Mouse (Mus musculus): ENCODE results near the gene Ccr3. TPM values are rescaled to one million over a fixed set of nuclear protein-coding genes. Genes with fewer than 3 reads are reported as not detected.
A peak's percentile ranks its signal among the peaks of the same experiment; 100 is the strongest.

Gene Ccr3
- total and polyA plus RNA-seq, 3 experiments: not detected

GRCm38 (mm10) chr9:124040932-124041331, 19.2 kb downstream of the Ccr3 start:
- peaks cover 11 to 18% of the 10 kb centered on the region in 2 experiments for H3K4me1 ChIP-seq (ENCODE audit: control insufficient read depth in 1 of 2, insufficient read depth in 2 of 2, low read length in 2 of 2)
- DNase-seq (ENCODE audit: low read depth, low spot score): no peak
- no peaks in the 10 kb centered on the region for H3K27me3 ChIP-seq (ENCODE audit: control insufficient read depth in 1 of 2, insufficient read depth in 2 of 2, low read length in 2 of 2)
- peaks cover 0 to 24% of the 10 kb centered on the region in 2 experiments; a peak in 2 of 4 replicates for H3K36me3 ChIP-seq (ENCODE audit: control insufficient read depth in 1 of 2, insufficient read depth in 2 of 2, low read length in 2 of 2)
- no peaks in the 10 kb centered on the region for H3K9me3 ChIP-seq (replicated peaks; ENCODE audit: insufficient read depth, low read length)
- no peaks in the 10 kb centered on the region for H3K79me2 ChIP-seq (ENCODE audit: control insufficient read depth, insufficient read depth, low read length, poor library complexity)
- no peak for TF ChIP-seq BHLHE40 (IDR thresholded peaks at IDR 0.05; ENCODE audit: borderline replicate concordance, low read depth, low read length)
- H3K27ac ChIP-seq (ENCODE audit: control insufficient read depth, low read depth, low read length): no peak overlapping the region
- H3K4me3 ChIP-seq (ENCODE audit: control insufficient read depth in 1 of 2, insufficient read depth in 1 of 2, low read depth in 2 of 2, low read length in 2 of 2): no peak overlapping the region
- H3K9ac ChIP-seq (ENCODE audit: control insufficient read depth, low read depth, low read length, poor library complexity, severe bottlenecking): no peak overlapping the region

- no peak for DNase-seq (ENCODE audit: low read depth, low spot score)
- peaks cover 0 to 9% of the 10 kb centered on the region in 2 experiments; a peak in 2 of 4 replicates for H3K36me3 ChIP-seq (ENCODE audit: control insufficient read depth in 1 of 2, insufficient read depth in 2 of 2, low read length in 2 of 2)
- no peaks in the 10 kb centered on the region for H3K79me2 ChIP-seq (ENCODE audit: control insufficient read depth, insufficient read depth, low read length, poor library complexity)
- no peak overlapping the region for H3K9ac ChIP-seq (ENCODE audit: control insufficient read depth, low read depth, low read length, poor library complexity, severe bottlenecking)
- no peaks in the 10 kb centered on the region for H3K27me3 ChIP-seq (ENCODE audit: control insufficient read depth in 1 of 2, insufficient read depth in 2 of 2, low read length in 2 of 2)
- TF ChIP-seq GATA1 (IDR thresholded peaks at IDR 0.05; ENCODE audit: low read depth, low read length): no peak
- 0 out of 2 replicates have a peak, but pooled peaks have one; percentile 11 for TF ChIP-seq MYB (IDR thresholded peaks at IDR 0.05; ENCODE audit: low read depth, low read length)
- TF ChIP-seq POLR2AphosphoS2 (IDR thresholded peaks at IDR 0.05; ENCODE audit: low read length): no peak
- no peak for TF ChIP-seq MAX (IDR thresholded peaks at IDR 0.05; ENCODE audit: low read length)
- peak in 1 of 2 experiments; percentile 30; a peak in 1 of 4 replicates for TF ChIP-seq EP300 (IDR thresholded peaks at IDR 0.05; ENCODE audit: low read depth in 1 of 2, low read length in 2 of 2)
- H3K9me3 ChIP-seq (replicated peaks; ENCODE audit: insufficient read depth, low read length): no peaks in the 10 kb centered on the region
- H3K27ac ChIP-seq (ENCODE audit: control insufficient read depth, low read depth, low read length): no peak overlapping the region
- H3K4me1 ChIP-seq (ENCODE audit: control insufficient read depth in 1 of 2, insufficient read depth in 2 of 2, low read length in 2 of 2): peaks cover 8 to 12% of the 10 kb centered on the region in 2 experiments
- no peak overlapping the region for H3K4me3 ChIP-seq (ENCODE audit: control insufficient read depth in 1 of 2, insufficient read depth in 1 of 2, low read depth in 2 of 2, low read length in 2 of 2)
Measured at GRCm38 (mm10) chr9:124053532-124053931, 31.8 kb downstream of the Ccr3 start.

GRCm38 (mm10) chr9:124056158-124056709, 34.5 kb downstream of the Ccr3 start:
- Histone ChIP-seq H3K9me3 (replicated peaks; ENCODE audit: insufficient read depth, low read length) (no peaks in the 10 kb centered on the region), H3K27me3 (ENCODE audit: control insufficient read depth in 1 of 2, insufficient read depth in 2 of 2, low read length in 2 of 2) (no peaks in the 10 kb centered on the region), H3K4me1 (ENCODE audit: control insufficient read depth in 1 of 2, insufficient read depth in 2 of 2, low read length in 2 of 2) (peaks cover 19 to 21% of the 10 kb centered on the region in 2 experiments), H3K79me2 (ENCODE audit: control insufficient read depth, insufficient read depth, low read length, poor library complexity) (no peaks in the 10 kb centered on the region), H3K27ac (ENCODE audit: control insufficient read depth, low read depth, low read length) (no peak overlapping the region), H3K36me3 (ENCODE audit: control insufficient read depth in 1 of 2, insufficient read depth in 2 of 2, low read length in 2 of 2) (peaks cover 0 to 21% of the 10 kb centered on the region in 2 experiments; a peak in 2 of 4 replicates), H3K4me3 (ENCODE audit: control insufficient read depth in 1 of 2, insufficient read depth in 1 of 2, low read depth in 2 of 2, low read length in 2 of 2) (no peak overlapping the region), H3K9ac (ENCODE audit: control insufficient read depth, low read depth, low read length, poor library complexity, severe bottlenecking) (no peak overlapping the region)
- DNase-seq (ENCODE audit: low read depth, low spot score): no peak
- no peak for TF ChIP-seq MYB (IDR thresholded peaks at IDR 0.05; ENCODE audit: low read depth, low read length)
- TF ChIP-seq MAFK (IDR thresholded peaks at IDR 0.05; ENCODE audit: borderline replicate concordance, low read depth, low read length): no peak
- no peak for TF ChIP-seq POLR2A (IDR thresholded peaks at IDR 0.05; ENCODE audit: control insufficient read depth in 1 of 2, insufficient read depth in 1 of 2, low read depth in 1 of 2, low read length in 2 of 2, poor library complexity in 1 of 2)
- no peak for TF ChIP-seq MXI1 (IDR thresholded peaks at IDR 0.05; ENCODE audit: low read depth, low read length)
- TF ChIP-seq USF2 (IDR thresholded peaks at IDR 0.05; ENCODE audit: borderline replicate concordance in 1 of 2, insufficient read depth in 1 of 2, low read depth in 1 of 2, low read length in 2 of 2): no peak
- TF ChIP-seq E2F4 (IDR thresholded peaks at IDR 0.05; ENCODE audit: borderline replicate concordance, low read depth, low read length): no peak
- no peak for TF ChIP-seq MAX (IDR thresholded peaks at IDR 0.05; ENCODE audit: low read length)
- no peak for TF ChIP-seq TCF12 (IDR thresholded peaks at IDR 0.05; ENCODE audit: low read depth, low read length)
- TF ChIP-seq SMC3 (IDR thresholded peaks at IDR 0.05; ENCODE audit: low read depth, low read length): no peak
- TF ChIP-seq RCOR1 (IDR thresholded peaks at IDR 0.05; ENCODE audit: low read depth, low read length): no peak
- no peak for TF ChIP-seq ZNF384 (IDR thresholded peaks at IDR 0.05; ENCODE audit: low read depth, low read length)
- TF ChIP-seq ELF1 (IDR thresholded peaks at IDR 0.05; ENCODE audit: low read depth, low read length): no peak
- no peak for TF ChIP-seq CHD2 (IDR thresholded peaks at IDR 0.05; ENCODE audit: low read length)
- no peak for TF ChIP-seq MEF2A (IDR thresholded peaks at IDR 0.05; ENCODE audit: extremely low read depth, insufficient replicate concordance, low read depth, low read length, poor library complexity, severe bottlenecking)
- TF ChIP-seq POLR2AphosphoS5 (IDR thresholded peaks at IDR 0.05; ENCODE audit: borderline replicate concordance, low read depth, low read length): no peak
